Mouse (Mus musculus) liver, embryonic 13.5 days (tissue): ENCODE data around the gene Rabgap1l. TPM values are rescaled to one million over a fixed set of nuclear protein-coding genes. Genes with fewer than 3 reads are reported as not detected.
"Not testable (repeated sequence)": the region's sequence is repeated elsewhere in the genome, so short reads cannot be mapped to it uniquely, and the experiment has no call there.

Experiments used
- ATAC-seq: fragments of 200-750 bp; cut with Nextera tagmentation; 2 replicates; pipeline ENCODE4 v1.8.0; 2017; ENCODE audit warnings: low read depth, mild to moderate bottlenecking, moderate number of reproducible peaks, moderate library complexity
- DNase-seq: peaks from one replicate; pipeline ENCODE4 v3.0.0; 2022
- H3K27ac ChIP-seq: fragments of 300-500 bp; sonication (generic); 2 replicates; pipeline ENCODE4 v1.5.1; 2015; ENCODE audit warnings: moderate library complexity, mild to moderate bottlenecking, inconsistent platforms
- H3K27me3 ChIP-seq: fragments of 300-500 bp; sonication (generic); 2 replicates; pipeline ENCODE4 v1.6.1; 2015; ENCODE audit warnings: mild to moderate bottlenecking, inconsistent platforms
- H3K36me3 ChIP-seq: fragments of 300-500 bp; sonication (generic); 2 replicates; pipeline ENCODE4 v1.6.1; 2015; ENCODE audit warnings: mild to moderate bottlenecking, inconsistent platforms
- H3K4me1 ChIP-seq: fragments of 300-500 bp; sonication (generic); replicated peaks from 2 replicates; pipeline ENCODE4 v1.6.1; 2015; ENCODE audit warnings: inconsistent platforms
- H3K4me2 ChIP-seq: fragments of 300-500 bp; sonication (generic); 2 replicates; pipeline ENCODE4 v1.6.1; 2015; ENCODE audit warnings: inconsistent platforms, mild to moderate bottlenecking, moderate library complexity
- H3K4me3 ChIP-seq: fragments of 300-500 bp; sonication (generic); replicated peaks from 2 replicates; pipeline ENCODE4 v1.5.1; 2015; ENCODE audit warnings: mild to moderate bottlenecking, inconsistent platforms
- H3K9ac ChIP-seq: fragments of 300-500 bp; sonication (generic); 2 replicates; pipeline ENCODE4 v1.6.1; 2015; ENCODE audit warnings: mild to moderate bottlenecking, inconsistent platforms
- H3K9me3 ChIP-seq: fragments of 300-500 bp; sonication (generic); replicated peaks from 2 replicates; pipeline ENCODE4 v1.6.1; 2016; ENCODE audit warnings: inconsistent platforms
- WGBS: fragments of 180-500 bp; shearing (Covaris S2); methylation state at CpG from one replicate; pipeline ENCODE4 v1.1.7; 2015; ENCODE audit not compliant: insufficient replicate concordance; 5-methylcytosine and 5-hydroxymethylcytosine counted together
- polyA plus RNA-seq: library from polyadenylated mRNA; unstranded; fragments of >200 nt; fragmentation: Nextera tagmentation; extraction: Ambion mirVana; gene quantifications from 2 replicates; pipeline ENCODE4 v1.2.1, GENCODE M21; 2015

The Rabgap1l gene
- polyA plus RNA-seq, 1 experiment from 2014 or later = 37.5 TPM

- Histone ChIP-seq H3K27me3 (no peaks in the 10 kb centered on the region), H3K9ac (no peak overlapping the region), H3K4me1 (peaks cover 40% of the 10 kb centered on the region), H3K4me2 (no peak overlapping the region), H3K36me3 (no peaks in the 10 kb centered on the region), H3K27ac (no peak overlapping the region), H3K4me3 (no peak overlapping the region), H3K9me3 (no peaks in the 10 kb centered on the region)
- ATAC-seq (no peak), DNase-seq (no peak)
- WGBS = 52% methylated on average over 3 of the region's 3 CpGs
Measured at GRCm38 (mm10) chr1:160293488-160293887, 499.5 kb downstream of the Rabgap1l start.

DNA sequence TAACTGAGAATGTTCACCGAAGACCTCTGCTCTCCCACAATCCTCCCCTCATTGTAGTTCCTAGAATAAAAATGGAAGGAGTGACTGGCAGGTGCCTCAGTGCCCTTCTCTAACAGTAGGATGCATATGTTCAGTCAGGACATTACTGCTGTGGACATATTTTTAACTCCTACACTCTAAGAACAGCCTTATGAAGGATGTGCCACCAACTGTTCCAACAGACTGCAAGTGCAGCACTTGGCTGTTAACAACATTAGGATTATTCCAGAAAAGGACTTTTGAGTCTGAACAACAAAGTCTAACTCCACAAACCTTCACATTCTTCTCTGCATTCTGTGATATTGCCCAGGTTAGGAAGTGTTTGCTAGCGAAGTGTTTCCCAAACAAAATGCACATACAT, 501.0 kb downstream of the Rabgap1l start:
- no peaks in the 10 kb centered on the region for H3K27me3 ChIP-seq
- no peak overlapping the region for H3K4me3 ChIP-seq
- no peaks in the 10 kb centered on the region for H3K36me3 ChIP-seq
- H3K9ac ChIP-seq = no peak overlapping the region
- DNase-seq (no peak), ATAC-seq (no peak)
- no peak overlapping the region for H3K4me2 ChIP-seq
- H3K9me3 ChIP-seq = no peaks in the 10 kb centered on the region
- H3K27ac ChIP-seq = no peak overlapping the region
- H3K4me1 ChIP-seq = peaks cover 33% of the 10 kb centered on the region
- WGBS = 74% methylated on average over 2 of the region's 2 CpGs

DNA sequence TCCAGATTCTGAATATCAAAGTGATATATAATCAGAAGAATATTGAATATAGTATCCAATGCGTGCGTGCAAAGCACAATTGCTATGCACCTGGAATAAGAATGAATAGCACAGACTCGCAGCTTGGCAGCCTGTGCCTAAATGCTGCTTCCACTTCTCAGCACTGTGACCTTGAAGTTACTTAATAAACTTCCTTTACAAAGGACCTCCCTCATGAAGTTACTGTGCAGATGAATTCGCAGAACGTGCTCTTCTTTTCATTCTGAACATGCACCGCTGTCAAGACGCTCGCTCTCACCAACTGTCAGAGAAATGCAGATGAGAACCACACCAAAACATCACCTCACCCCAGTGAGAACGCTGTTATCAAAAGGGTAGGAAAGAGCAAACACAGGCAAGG, 502.8 kb downstream of the Rabgap1l start:
- no peak for ATAC-seq

GRCm38 (mm10) chr1:160287058-160287645, 505.9 kb downstream of the Rabgap1l start:
- H3K9me3 ChIP-seq = no peaks in the 10 kb centered on the region
- no peak overlapping the region for H3K4me3 ChIP-seq
- H3K27me3 ChIP-seq = no peaks in the 10 kb centered on the region
- ATAC-seq (no peak), DNase-seq (no peak)
- no peak overlapping the region for H3K4me2 ChIP-seq
- H3K36me3 ChIP-seq = no peaks in the 10 kb centered on the region
- H3K4me1 ChIP-seq = peaks cover 42% of the 10 kb centered on the region
- H3K9ac ChIP-seq = no peak overlapping the region
- WGBS = 46% methylated on average over 5 of the region's 5 CpGs
- no peak overlapping the region for H3K27ac ChIP-seq

More for the DNA sequence above, 502.8 kb downstream of the Rabgap1l start:
- Histone ChIP-seq H3K4me2 (no peak overlapping the region), H3K4me3 (no peak overlapping the region), H3K9ac (no peak overlapping the region), H3K36me3 (no peaks in the 10 kb centered on the region), H3K9me3 (no peaks in the 10 kb centered on the region), H3K27ac (no peak overlapping the region), H3K27me3 (no peaks in the 10 kb centered on the region), H3K4me1 (peaks cover 39% of the 10 kb centered on the region)
- DNase-seq = no peak
- WGBS = 59% methylated on average over 9 of the region's 9 CpGs

DNA sequence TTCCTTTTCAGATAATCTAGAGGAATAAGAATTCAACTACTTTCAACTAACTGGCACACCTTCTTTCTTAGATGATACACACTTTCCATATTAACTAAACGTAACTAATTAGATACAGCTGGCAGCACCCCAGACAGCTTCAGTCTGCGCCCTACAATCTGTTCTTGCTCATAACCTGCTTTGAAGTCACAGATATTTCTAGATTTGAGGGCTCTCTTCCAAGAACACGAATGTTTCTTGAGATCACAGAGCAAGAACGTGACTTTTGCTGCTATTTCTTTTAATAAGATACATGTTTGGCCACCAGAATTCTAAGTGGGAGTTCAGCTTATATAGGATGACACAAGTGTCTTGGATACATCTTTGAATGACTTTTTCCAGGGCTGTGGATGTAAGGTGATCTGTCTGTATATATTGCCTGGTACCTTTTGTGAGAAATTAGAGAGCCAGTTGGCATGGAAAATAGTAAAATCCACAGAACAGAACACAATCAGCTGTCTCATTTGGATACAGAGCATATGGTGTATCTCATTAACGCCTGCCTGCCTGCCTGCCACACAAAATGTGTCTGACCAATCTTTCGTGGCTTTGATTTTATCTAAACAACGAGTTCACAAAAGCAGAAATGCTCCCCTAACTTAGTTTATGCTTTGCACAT, 506.5 kb downstream of the Rabgap1l start:
- Histone ChIP-seq H3K27ac (no peak overlapping the region), H3K4me2 (no peak overlapping the region), H3K36me3 (no peaks in the 10 kb centered on the region), H3K27me3 (no peaks in the 10 kb centered on the region), H3K4me3 (no peak overlapping the region), H3K9ac (no peak overlapping the region), H3K4me1 (peaks cover 48% of the 10 kb centered on the region), H3K9me3 (no peaks in the 10 kb centered on the region)
- WGBS = 47% methylated on average over 7 of the region's 7 CpGs
- DNase-seq (no peak), ATAC-seq (no peak)

GRCm38 (mm10) chr1:160284241-160284640, 508.8 kb downstream of the Rabgap1l start:
- Histone ChIP-seq H3K4me1 (peaks cover 64% of the 10 kb centered on the region), H3K4me3 (no peak overlapping the region), H3K27ac (no peak overlapping the region), H3K9me3 (no peaks in the 10 kb centered on the region), H3K4me2 (no peak overlapping the region), H3K36me3 (no peaks in the 10 kb centered on the region), H3K9ac (no peak overlapping the region), H3K27me3 (no peaks in the 10 kb centered on the region)
- ATAC-seq = no peak
- 78% methylated on average over 4 of the region's 4 CpGs for WGBS
- DNase-seq = no peak

- Histone ChIP-seq H3K4me1 (peaks cover 66% of the 10 kb centered on the region), H3K4me2 (peak overlapping the region; percentile 30), H3K9ac (peak overlapping the region; percentile 29; the same call in 1 of the 2 replicates), H3K27ac (peak overlapping the region; percentile 86)
- H3K4me3 ChIP-seq, H3K27me3 ChIP-seq, H3K9me3 ChIP-seq, H3K36me3 ChIP-seq: not testable (repeated sequence)
- ATAC-seq (peak; percentile 85), DNase-seq (peak; percentile 38)
- WGBS = 47% methylated on average over 2 of the region's 2 CpGs
Measured at GRCm38 (mm10) chr1:160282166-160282874, 510.7 kb downstream of the Rabgap1l start.

- 42% methylated on average over 3 of the region's 3 CpGs for whole genome bisulfite sequencing
Measured at GRCm38 (mm10) chr1:160281337-160282084, 511.5 kb downstream of the Rabgap1l start.

GRCm38 (mm10) chr1:160280603-160281002, 512.4 kb downstream of the Rabgap1l start:
- Histone ChIP-seq H3K4me1 (peaks cover 56% of the 10 kb centered on the region), H3K4me3 (no peak overlapping the region), H3K27ac (peak overlapping the region; percentile 30; the same call in 1 of the 2 replicates), H3K27me3 (no peaks in the 10 kb centered on the region), H3K36me3 (0 out of 2 replicates have a peak, but pooled peaks cover 2% of the 10 kb centered on the region), H3K9ac (no peak overlapping the region), H3K9me3 (no peaks in the 10 kb centered on the region), H3K4me2 (no peak overlapping the region)
- 30% methylated on average over 4 of the region's 4 CpGs for WGBS
- ATAC-seq (0 out of 2 replicates have a peak, but pooled peaks have one; percentile 35), DNase-seq (no peak)

More at GRCm38 (mm10) chr1:160281337-160282084, 511.5 kb downstream of the Rabgap1l start:
- Histone ChIP-seq H3K36me3 (0 out of 2 replicates have a peak, but pooled peaks cover 2% of the 10 kb centered on the region), H3K4me1 (peaks cover 58% of the 10 kb centered on the region), H3K27ac (peak overlapping the region; percentile 86), H3K9ac (no peak overlapping the region), H3K9me3 (no peaks in the 10 kb centered on the region), H3K27me3 (no peaks in the 10 kb centered on the region), H3K4me2 (peak overlapping the region; percentile 30), H3K4me3 (no peak overlapping the region)
- ATAC-seq (no peak), DNase-seq (no peak)

DNA sequence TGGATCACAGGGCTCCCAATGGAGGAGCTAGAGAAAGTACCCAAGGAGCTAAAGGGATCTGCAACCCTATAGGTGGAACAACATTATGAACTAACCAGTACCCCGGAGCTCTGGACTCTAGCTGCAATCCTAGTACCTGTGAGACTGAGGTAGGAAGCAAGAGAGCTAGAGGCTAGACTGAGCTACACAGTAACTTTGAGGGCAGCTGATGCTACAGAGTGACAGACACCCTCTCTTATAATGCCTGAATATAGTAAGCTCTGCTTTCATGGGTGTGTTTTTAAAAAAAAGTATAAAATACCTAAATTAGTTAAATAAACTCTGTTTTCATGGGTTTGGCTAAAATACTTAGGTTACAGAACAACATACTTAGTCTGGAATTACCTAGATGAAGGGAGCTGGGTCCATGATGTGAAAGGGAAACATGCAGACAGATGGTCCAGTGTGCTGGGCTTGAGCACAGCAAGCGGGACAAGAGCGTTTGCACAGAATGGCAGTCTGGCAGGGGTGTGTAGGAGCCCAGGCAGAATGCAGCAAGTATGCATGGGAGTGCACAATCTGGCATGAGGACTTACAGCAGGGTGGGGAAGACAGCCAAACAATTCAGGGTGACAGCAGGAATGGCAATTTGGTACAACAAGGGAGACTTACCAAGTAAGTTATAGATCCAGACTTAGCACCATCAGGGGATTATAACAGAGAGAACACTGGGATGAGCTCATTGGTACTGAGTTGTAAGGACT, 514.9 kb downstream of the Rabgap1l start:
- Histone ChIP-seq H3K27me3 (no peaks in the 10 kb centered on the region), H3K4me2 (no peak overlapping the region), H3K9me3 (no peaks in the 10 kb centered on the region), H3K4me3 (no peak overlapping the region), H3K4me1 (peaks cover 53% of the 10 kb centered on the region), H3K36me3 (0 out of 2 replicates have a peak, but pooled peaks cover 2% of the 10 kb centered on the region), H3K27ac (no peak overlapping the region), H3K9ac (no peak overlapping the region)
- 88% methylated on average over 3 of the region's 3 CpGs for WGBS
- ATAC-seq = no peak
- DNase-seq = no peak
